Mouse (Mus musculus) midbrain, embryonic 14.5 days (tissue): ENCODE results near the gene Moap1. TPM values are rescaled to one million over a fixed set of nuclear protein-coding genes. Genes with fewer than 3 reads are reported as not detected.

Experiments
- ATAC-seq: fragments of 200-750 bp; cut with Nextera tagmentation; 2 replicates; pipeline ENCODE4 v1.8.0; 2017; ENCODE audit warnings: moderate number of reproducible peaks, moderate library complexity; ENCODE audit not compliant: low FRiP score, low TSS enrichment
- DNase-seq: peaks from one replicate; pipeline ENCODE4 v3.0.0-alpha.2; 2015
- H3K27ac ChIP-seq: fragments of 300-500 bp; sonication (generic); replicated peaks from 2 replicates; pipeline ENCODE4 v1.5.1; 2014; ENCODE audit warnings: mild to moderate bottlenecking, low read depth, low read length, moderate library complexity
- H3K27me3 ChIP-seq: fragments of 300-500 bp; sonication (generic); 2 replicates; pipeline ENCODE4 v1.6.1; 2014; ENCODE audit warnings: low read length, control low read depth, mixed read lengths; ENCODE audit not compliant: control insufficient read depth, insufficient read depth
- H3K36me3 ChIP-seq: fragments of 300-500 bp; sonication (generic); 2 replicates; pipeline ENCODE4 v1.6.1; 2014; ENCODE audit warnings: low read length, control low read depth; ENCODE audit not compliant: control insufficient read depth, insufficient read depth
- H3K4me1 ChIP-seq: fragments of 300-500 bp; sonication (generic); 2 replicates; pipeline ENCODE4 v1.6.1; 2014; ENCODE audit warnings: mild to moderate bottlenecking, antibody characterized with exemption, low read length, control low read depth; ENCODE audit not compliant: control insufficient read depth, insufficient read depth
- H3K4me2 ChIP-seq: fragments of 300-500 bp; sonication (generic); 2 replicates; pipeline ENCODE4 v1.6.1; 2014; ENCODE audit warnings: mild to moderate bottlenecking, low read length, moderate library complexity
- H3K4me3 ChIP-seq: fragments of 300-500 bp; sonication (generic); replicated peaks from 2 replicates; pipeline ENCODE4 v1.5.1; 2014; ENCODE audit warnings: low read depth, low read length
- H3K9ac ChIP-seq: fragments of 300-500 bp; sonication (generic); replicated peaks from 2 replicates; pipeline ENCODE4 v1.6.1; 2014; ENCODE audit warnings: mild to moderate bottlenecking, low read length, moderate library complexity
- H3K9me3 ChIP-seq: fragments of 300-500 bp; sonication (generic); 2 replicates; pipeline ENCODE4 v1.6.1; 2016; ENCODE audit warnings: low read length, control low read depth, mixed read lengths; ENCODE audit not compliant: control insufficient read depth
- WGBS: fragments of 180-500 bp; shearing (Covaris S2); extraction: QIAGEN DNeasy Blood & Tissue Kit; methylation state at CpG from one replicate; pipeline ENCODE4 v1.1.7; 2014; 5-methylcytosine and 5-hydroxymethylcytosine counted together
- polyA plus RNA-seq: library from polyadenylated mRNA; unstranded; fragments of >200 nt; fragmentation: Nextera tagmentation; extraction: Ambion mirVana; gene quantifications from 2 replicates; pipeline ENCODE4 v1.2.1, GENCODE M21; 2014

Moap1 gene
- polyA plus RNA-seq, 1 experiment from 2014 or later: 60.0 TPM

- H3K36me3 ChIP-seq: peaks cover 86% of the 10 kb centered on the region
- no peaks in the 10 kb centered on the region for H3K4me1 ChIP-seq
- no peaks in the 10 kb centered on the region for H3K27me3 ChIP-seq
- H3K9ac ChIP-seq: no peak overlapping the region
- H3K4me3 ChIP-seq: no peak overlapping the region
- H3K9me3 ChIP-seq: no peaks in the 10 kb centered on the region
- H3K4me2 ChIP-seq: no peak overlapping the region
- no peak for ATAC-seq
- H3K27ac ChIP-seq: no peak overlapping the region
- no peak for DNase-seq
- WGBS: 97% methylated on average over 5 of the region's 5 CpGs
Measured at GRCm38 (mm10) chr12:102772676-102773075, 29.2 kb upstream of the Moap1 start.

DNA sequence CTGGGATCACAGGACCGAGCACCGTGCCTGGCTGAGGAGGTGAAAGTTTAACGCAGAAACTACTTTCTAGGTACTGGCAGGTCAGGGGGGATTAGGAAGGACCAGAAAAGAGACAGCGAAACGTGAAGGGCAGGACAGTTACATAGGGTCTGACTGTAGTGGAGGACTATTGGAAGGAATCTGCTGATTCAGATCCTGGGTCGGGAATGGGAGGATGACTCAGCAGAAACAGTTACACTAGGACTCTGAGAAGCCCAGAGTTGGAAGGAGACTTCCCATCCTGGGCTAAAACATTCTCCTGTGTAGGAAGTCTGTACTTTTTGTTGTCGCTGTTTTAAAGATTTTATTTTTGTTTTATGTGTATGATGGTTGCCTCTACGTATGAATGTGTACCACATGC lies 28.1 kb upstream of the Moap1 start:
- Histone ChIP-seq H3K4me2 (no peak overlapping the region), H3K4me1 (no peaks in the 10 kb centered on the region), H3K4me3 (no peak overlapping the region), H3K9ac (no peak overlapping the region), H3K36me3 (peaks cover 88% of the 10 kb centered on the region), H3K9me3 (no peaks in the 10 kb centered on the region), H3K27me3 (no peaks in the 10 kb centered on the region), H3K27ac (no peak overlapping the region)
- ATAC-seq: no peak
- WGBS: 95% methylated on average over 8 of the region's 8 CpGs
- DNase-seq: no peak

- no peak overlapping the region for H3K4me2 ChIP-seq
- H3K27ac ChIP-seq: no peak overlapping the region
- DNase-seq (peak; percentile 27), ATAC-seq (no peak)
- 95% methylated on average over 4 of the region's 4 CpGs for WGBS
- H3K9me3 ChIP-seq: no peaks in the 10 kb centered on the region
- H3K36me3 ChIP-seq: peaks cover 90% of the 10 kb centered on the region
- no peaks in the 10 kb centered on the region for H3K27me3 ChIP-seq
- H3K9ac ChIP-seq: no peak overlapping the region
- no peak overlapping the region for H3K4me3 ChIP-seq
- no peaks in the 10 kb centered on the region for H3K4me1 ChIP-seq
Measured at GRCm38 (mm10) chr12:102769000-102769399, 25.5 kb upstream of the Moap1 start.

- Histone ChIP-seq H3K9me3 (no peaks in the 10 kb centered on the region), H3K36me3 (peaks cover 54% of the 10 kb centered on the region), H3K4me3 (no peak overlapping the region), H3K27ac (no peak overlapping the region), H3K4me1 (peaks cover 5% of the 10 kb centered on the region), H3K27me3 (no peaks in the 10 kb centered on the region), H3K9ac (no peak overlapping the region), H3K4me2 (no peak overlapping the region)
- DNase-seq: no peak
- ATAC-seq: no peak
Measured at GRCm38 (mm10) chr12:102763696-102764095, 20.2 kb upstream of the Moap1 start.

DNA sequence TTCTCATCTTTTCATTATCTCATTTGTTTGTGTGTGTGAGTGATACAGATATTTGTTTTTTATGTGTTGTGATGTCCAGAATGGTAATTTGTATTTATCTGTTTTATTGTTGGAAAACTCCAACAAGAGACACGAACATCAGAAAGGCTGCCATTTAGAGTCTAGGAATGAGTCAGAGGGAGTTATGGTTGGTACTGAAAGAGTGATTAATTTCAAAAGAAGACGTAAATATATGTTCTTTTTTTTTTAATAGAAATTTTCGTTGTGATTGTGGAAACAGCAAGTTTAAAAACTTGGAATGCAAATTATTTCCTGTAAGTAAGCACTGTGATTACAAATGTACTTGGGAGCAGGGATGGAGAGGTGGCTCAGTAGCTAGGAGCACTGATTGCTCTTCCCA lies 18.2 kb upstream of the Moap1 start:
- peaks cover 11% of the 10 kb centered on the region for H3K4me1 ChIP-seq
- no peak overlapping the region for H3K4me2 ChIP-seq
- 94% methylated on average over 3 of the region's 3 CpGs for WGBS
- peaks cover 34% of the 10 kb centered on the region for H3K36me3 ChIP-seq
- no peak for ATAC-seq
- DNase-seq: no peak
- no peaks in the 10 kb centered on the region for H3K9me3 ChIP-seq
- no peak overlapping the region for H3K9ac ChIP-seq
- H3K4me3 ChIP-seq: no peak overlapping the region
- H3K27me3 ChIP-seq: no peaks in the 10 kb centered on the region
- no peak overlapping the region for H3K27ac ChIP-seq

DNA sequence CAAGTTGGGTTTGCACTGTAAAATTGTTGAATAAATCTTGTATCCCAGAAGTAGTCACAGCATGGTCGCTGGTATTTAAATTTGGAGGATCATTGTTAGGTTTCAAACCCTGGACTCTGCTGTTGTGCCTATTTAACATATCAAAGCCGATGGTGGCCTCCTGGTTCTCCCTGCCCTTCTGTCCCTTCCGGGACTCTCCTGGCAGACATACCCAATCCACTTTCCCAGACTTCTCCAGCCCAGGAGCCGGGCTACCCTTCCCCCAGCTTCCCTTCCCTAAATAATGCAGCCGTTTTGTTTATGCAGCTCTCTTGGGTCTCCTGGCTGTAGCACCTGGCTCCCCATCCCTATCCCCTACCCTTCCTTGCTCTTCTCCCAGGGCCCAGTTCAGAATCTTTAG lies 15.5 kb upstream of the Moap1 start:
- peak overlapping the region; percentile 74; the same call in 1 of the 2 replicates for H3K9ac ChIP-seq
- H3K9me3 ChIP-seq: no peaks in the 10 kb centered on the region
- peaks cover 19% of the 10 kb centered on the region for H3K4me1 ChIP-seq
- no peak overlapping the region for H3K27ac ChIP-seq
- H3K4me3 ChIP-seq: peak overlapping the region; percentile 72
- ATAC-seq: no peak
- H3K36me3 ChIP-seq: peaks cover 13% of the 10 kb centered on the region
- H3K27me3 ChIP-seq: no peaks in the 10 kb centered on the region
- H3K4me2 ChIP-seq: peak overlapping the region; percentile 94
- under 1% methylated on average over 5 of the region's 5 CpGs for WGBS
- no peak for DNase-seq

DNA sequence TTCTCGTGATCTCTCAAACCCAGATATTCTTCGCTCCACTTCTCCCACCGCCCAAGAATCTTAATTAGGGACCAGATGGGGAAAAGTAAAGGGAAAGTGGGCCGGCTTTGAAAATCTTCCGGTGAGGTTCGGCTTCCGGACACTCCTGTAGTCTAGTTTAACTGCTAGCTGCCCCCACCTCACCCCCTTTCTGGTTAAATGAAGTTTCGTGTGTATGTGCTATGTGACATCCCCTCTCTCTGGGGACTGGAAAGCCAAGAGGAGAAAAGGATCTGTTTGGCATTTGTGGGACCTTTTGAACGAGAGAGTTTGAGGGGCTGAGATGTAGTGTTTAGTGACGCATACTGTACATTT lies 14.9 kb upstream of the Moap1 start, which contains the start of gene Gm20604:
Gm20604 (minus strand) TSS at position 270 of the 354 bp plus-strand sequence.
- peak within 1 kb of the TSS; percentile 83 for H3K27ac ChIP-seq
- H3K36me3 ChIP-seq: peaks cover 13% of the 10 kb centered on the region
- peak within 1 kb of the TSS; percentile 72 for H3K4me3 ChIP-seq
- WGBS: under 1% methylated on average over 10 of the region's 10 CpGs
- H3K4me1 ChIP-seq: peaks cover 19% of the 10 kb centered on the region
- H3K9me3 ChIP-seq: no peaks in the 10 kb centered on the region
- no peak for DNase-seq
- H3K9ac ChIP-seq: peak within 1 kb of the TSS; percentile 74
- H3K27me3 ChIP-seq: no peaks in the 10 kb centered on the region
- peak within 1 kb of the TSS; percentile 94 for H3K4me2 ChIP-seq
- no peak for ATAC-seq

- H3K9me3 ChIP-seq: no peaks in the 10 kb centered on the region
- H3K4me1 ChIP-seq: peaks cover 19% of the 10 kb centered on the region
- H3K4me3 ChIP-seq: peak within 1 kb of the TSS; percentile 72
- H3K9ac ChIP-seq: peak within 1 kb of the TSS; percentile 74
- peak within 1 kb of the TSS; percentile 94 for H3K4me2 ChIP-seq
- DNase-seq (peak; percentile 98), ATAC-seq (peak; percentile 97)
- under 1% methylated on average over 71 of the region's 73 CpGs for WGBS
- no peaks in the 10 kb centered on the region for H3K27me3 ChIP-seq
- peaks cover 13% of the 10 kb centered on the region for H3K36me3 ChIP-seq
- peak within 1 kb of the TSS; percentile 83 for H3K27ac ChIP-seq
Measured at GRCm38 (mm10) chr12:102757689-102758402, 14.4 kb upstream of the Moap1 start, which contains the start of the genes Gm28051, Gon7 and Ubr7. Gene Gm28051 (minus strand): TSS chr12:102757765. Gene Gon7 (minus strand): TSS chr12:102757803. Gene Ubr7 (plus strand): TSS chr12:102757967.

- WGBS: 2% methylated on average over 46 of the region's 46 CpGs
- Histone ChIP-seq H3K9ac (peak overlapping the region; percentile 59), H3K27me3 (no peaks in the 10 kb centered on the region), H3K4me2 (peak overlapping the region; percentile 65), H3K36me3 (peaks cover 7% of the 10 kb centered on the region), H3K4me3 (peak overlapping the region; percentile 72), H3K9me3 (no peaks in the 10 kb centered on the region), H3K4me1 (peaks cover 19% of the 10 kb centered on the region), H3K27ac (peak overlapping the region; percentile 83)
- DNase-seq: no peak
- ATAC-seq: peak; percentile 74
Measured at GRCm38 (mm10) chr12:102757055-102757688, 13.7 kb upstream of the Moap1 start.
